Mouse (Mus musculus) intestine, embryonic 14.5 days (tissue): ENCODE measurements around the gene Tmcc3. TPM values are rescaled to one million over a fixed set of nuclear protein-coding genes. Genes with fewer than 3 reads are reported as not detected.

Experiments
- ATAC-seq: fragments of 200-750 bp; cut with Nextera tagmentation; replicated peaks from 2 replicates; pipeline ENCODE4 v1.8.0; 2017; ENCODE audit warnings: low read depth, moderate number of reproducible peaks, moderate TSS enrichment, moderate library complexity; ENCODE audit not compliant: low FRiP score, low TSS enrichment
- DNase-seq: peaks from one replicate; pipeline ENCODE4 v3.0.0-alpha.2; 2018; ENCODE audit warnings: low spot score
- H3K27ac ChIP-seq: fragments of 300-500 bp; sonication (generic); 2 replicates; pipeline ENCODE4 v1.5.1; 2014; ENCODE audit warnings: low read depth, mild to moderate bottlenecking, control low read depth
- H3K27me3 ChIP-seq: fragments of 300-500 bp; sonication (generic); replicated peaks from 2 replicates; pipeline ENCODE4 v1.6.1; 2014; ENCODE audit warnings: low read length, control low read depth; ENCODE audit not compliant: control insufficient read depth, insufficient read depth
- H3K36me3 ChIP-seq: fragments of 300-500 bp; sonication (generic); 2 replicates; pipeline ENCODE4 v1.6.1; 2014; ENCODE audit warnings: low read length, control low read depth; ENCODE audit not compliant: control insufficient read depth, insufficient read depth
- H3K4me1 ChIP-seq: fragments of 300-500 bp; sonication (generic); replicated peaks from 2 replicates; pipeline ENCODE4 v1.6.1; 2014; ENCODE audit warnings: low read length, control low read depth, mixed read lengths; ENCODE audit not compliant: control insufficient read depth, insufficient read depth
- H3K4me2 ChIP-seq: fragments of 300-500 bp; sonication (generic); 2 replicates; pipeline ENCODE4 v1.6.1; 2014; ENCODE audit warnings: low read length
- H3K4me3 ChIP-seq: fragments of 300-500 bp; sonication (generic); 2 replicates; pipeline ENCODE4 v1.5.1; 2014; ENCODE audit warnings: low read depth, low read length, control low read depth, mixed read lengths
- H3K9ac ChIP-seq: fragments of 300-500 bp; sonication (generic); 2 replicates; pipeline ENCODE4 v1.6.1; 2014; ENCODE audit warnings: mild to moderate bottlenecking, low read length
- H3K9me3 ChIP-seq: fragments of 300-500 bp; sonication (generic); 2 replicates; pipeline ENCODE4 v1.6.1; 2016; ENCODE audit warnings: low read length, control low read depth; ENCODE audit not compliant: control insufficient read depth
- WGBS: fragments of 180-500 bp; shearing (Covaris S2); extraction: QIAGEN DNeasy Blood & Tissue Kit; methylation state at CpG from one replicate; pipeline ENCODE4 v1.1.7; 2014; 5-methylcytosine and 5-hydroxymethylcytosine counted together
- microRNA-seq: library from miRNA; unstranded; fragments of <30 nt; microRNA quantifications from one replicate; pipeline ENCODE4, GENCODE M21; 2016
- polyA plus RNA-seq: library from polyadenylated mRNA; unstranded; fragments of >200 nt; fragmentation: Nextera tagmentation; extraction: Ambion mirVana; gene quantifications from 2 replicates; pipeline ENCODE4 v1.2.1, GENCODE M21; 2014

The Tmcc3 gene
- polyA plus RNA-seq, 1 experiment from 2014 or later = 10.4 TPM

- Histone ChIP-seq H3K4me1 (no peaks in the 10 kb centered on the region; the same call in 1 of the 2 replicates), H3K27me3 (0 out of 2 replicates have a peak, but pooled peaks cover 4% of the 10 kb centered on the region), H3K9me3 (no peaks in the 10 kb centered on the region), H3K4me3 (no peak overlapping the region), H3K27ac (no peak overlapping the region), H3K36me3 (no peaks in the 10 kb centered on the region), H3K4me2 (no peak overlapping the region), H3K9ac (no peak overlapping the region)
- DNase-seq (peak; percentile 32), ATAC-seq (no peak)
- WGBS = 47% methylated on average over 8 of the region's 8 CpGs
Observed at GRCm38 (mm10) chr10:94625606-94626005, 313.9 kb downstream of the Tmcc3 start.

DNA sequence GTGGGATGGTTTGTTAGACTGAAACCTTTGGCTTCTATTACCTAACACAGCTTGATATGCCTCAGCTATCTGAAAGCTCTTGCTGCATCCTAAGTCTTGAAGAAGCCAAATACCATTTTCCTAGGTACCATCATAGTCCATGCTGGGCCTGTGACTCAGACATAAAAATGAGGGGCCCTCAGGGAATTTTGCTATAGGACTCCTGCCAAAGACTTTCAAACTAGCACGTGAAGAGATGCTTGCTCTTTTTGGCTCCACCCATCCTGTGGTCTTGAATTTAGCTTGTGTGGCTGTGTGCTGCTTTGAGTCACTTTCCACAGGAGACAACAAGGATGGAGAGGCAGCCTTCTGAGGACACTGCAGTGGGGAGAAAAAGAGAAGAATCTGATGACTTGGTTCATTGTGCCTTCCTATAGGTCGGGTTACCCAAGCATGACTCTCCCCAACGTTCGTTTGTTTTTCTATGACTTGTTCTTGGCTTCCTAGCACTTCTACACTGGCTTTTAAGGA, 319.1 kb downstream of the Tmcc3 start:
- DNase-seq (peak; percentile 38), ATAC-seq (no peak)
- Histone ChIP-seq H3K4me3 (no peak overlapping the region), H3K36me3 (no peaks in the 10 kb centered on the region), H3K4me2 (no peak overlapping the region), H3K27me3 (no peaks in the 10 kb centered on the region), H3K27ac (no peak overlapping the region), H3K9me3 (no peaks in the 10 kb centered on the region), H3K9ac (no peak overlapping the region), H3K4me1 (no peaks in the 10 kb centered on the region)
- WGBS = 69% methylated on average over 4 of the region's 4 CpGs

DNA sequence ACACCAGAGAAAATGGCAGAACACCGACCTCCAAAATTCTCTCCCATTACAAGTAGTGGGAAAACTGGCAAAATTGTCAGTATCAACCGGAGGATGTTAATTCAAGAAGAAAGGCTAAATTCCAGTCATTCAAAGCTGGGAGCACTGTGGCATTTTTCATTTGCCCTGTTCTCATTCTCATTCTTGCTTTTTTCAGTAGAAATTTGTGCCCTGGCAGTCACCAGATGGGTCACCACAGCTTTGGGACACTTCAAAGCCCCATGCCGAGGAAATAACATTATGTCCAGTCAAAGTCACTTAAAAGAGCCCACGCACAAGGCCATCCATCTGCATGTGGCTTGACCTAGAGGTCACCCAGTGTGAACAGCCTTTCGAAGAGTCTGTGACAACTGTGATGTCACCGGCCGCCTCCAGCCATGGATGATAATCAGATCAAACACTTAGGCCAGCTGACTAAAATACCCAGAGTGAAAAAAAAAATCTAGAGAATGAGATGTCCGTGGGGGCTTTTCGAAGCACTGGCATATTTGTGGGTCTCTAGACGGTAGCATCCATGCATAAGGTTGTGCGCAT, 319.9 kb downstream of the Tmcc3 start:
- no peak for DNase-seq
- Histone ChIP-seq H3K9ac (no peak overlapping the region), H3K9me3 (no peaks in the 10 kb centered on the region), H3K4me2 (no peak overlapping the region), H3K27ac (no peak overlapping the region), H3K27me3 (no peaks in the 10 kb centered on the region), H3K4me1 (no peaks in the 10 kb centered on the region), H3K4me3 (no peak overlapping the region), H3K36me3 (no peaks in the 10 kb centered on the region)
- no peak for ATAC-seq
- 85% methylated on average over 11 of the region's 11 CpGs for WGBS

GRCm38 (mm10) chr10:94632245-94632644, 320.5 kb downstream of the Tmcc3 start:
- H3K4me2 ChIP-seq = no peak overlapping the region
- H3K9ac ChIP-seq = no peak overlapping the region
- 85% methylated on average over 5 of the region's 5 CpGs for WGBS
- no peak overlapping the region for H3K4me3 ChIP-seq
- no peak overlapping the region for H3K27ac ChIP-seq
- no peaks in the 10 kb centered on the region for H3K4me1 ChIP-seq
- ATAC-seq (no peak), DNase-seq (no peak)
- H3K9me3 ChIP-seq = no peaks in the 10 kb centered on the region
- H3K36me3 ChIP-seq = no peaks in the 10 kb centered on the region
- no peaks in the 10 kb centered on the region for H3K27me3 ChIP-seq

DNA sequence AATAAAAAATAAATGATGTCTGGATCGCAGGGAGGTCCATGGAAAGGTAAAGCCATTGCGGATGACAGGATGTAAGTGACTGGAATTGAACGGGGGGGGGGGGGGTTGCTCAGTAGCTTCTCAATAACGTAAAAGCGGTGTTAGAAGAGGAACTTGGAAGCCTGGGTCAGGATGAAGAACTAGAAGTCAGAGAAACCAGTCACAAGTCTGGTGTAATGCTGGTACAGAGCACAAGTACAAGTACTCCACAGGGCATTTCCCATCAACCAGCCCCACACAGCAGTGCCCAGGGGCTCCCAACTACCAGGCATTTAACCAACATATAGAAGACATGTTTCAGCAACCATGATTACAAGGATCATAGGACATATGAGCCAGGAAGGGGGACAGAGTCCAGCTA, 326.9 kb downstream of the Tmcc3 start:
- no peak overlapping the region for H3K4me3 ChIP-seq
- H3K4me1 ChIP-seq = no peaks in the 10 kb centered on the region
- no peaks in the 10 kb centered on the region for H3K27me3 ChIP-seq
- ATAC-seq (no peak), DNase-seq (no peak)
- no peaks in the 10 kb centered on the region for H3K9me3 ChIP-seq
- H3K36me3 ChIP-seq = no peaks in the 10 kb centered on the region
- no peak overlapping the region for H3K4me2 ChIP-seq
- H3K27ac ChIP-seq = no peak overlapping the region
- H3K9ac ChIP-seq = no peak overlapping the region
- WGBS = 92% methylated on average over 5 of the region's 5 CpGs

- H3K27ac ChIP-seq = no peak overlapping the region
- H3K4me3 ChIP-seq = no peak overlapping the region
- H3K9ac ChIP-seq = no peak overlapping the region
- H3K36me3 ChIP-seq = no peaks in the 10 kb centered on the region
- DNase-seq (no peak), ATAC-seq (no peak)
- H3K4me1 ChIP-seq = no peaks in the 10 kb centered on the region
- 81% methylated on average over 5 of the region's 5 CpGs for WGBS
- no peak overlapping the region for H3K4me2 ChIP-seq
- no peaks in the 10 kb centered on the region for H3K27me3 ChIP-seq
- H3K9me3 ChIP-seq = no peaks in the 10 kb centered on the region
Observed at GRCm38 (mm10) chr10:94639281-94639680, 327.5 kb downstream of the Tmcc3 start.

GRCm38 (mm10) chr10:94640067-94640466, 328.3 kb downstream of the Tmcc3 start:
- H3K4me2 ChIP-seq = no peak overlapping the region
- H3K27me3 ChIP-seq = no peaks in the 10 kb centered on the region
- H3K27ac ChIP-seq = no peak overlapping the region
- no peaks in the 10 kb centered on the region for H3K9me3 ChIP-seq
- WGBS = 78% methylated on average over 5 of the region's 5 CpGs
- no peak for ATAC-seq
- no peak for DNase-seq
- H3K4me3 ChIP-seq = no peak overlapping the region
- no peaks in the 10 kb centered on the region for H3K4me1 ChIP-seq
- no peaks in the 10 kb centered on the region for H3K36me3 ChIP-seq
- H3K9ac ChIP-seq = no peak overlapping the region

Small RNAs within 50 kb of the gene (microRNA-seq; reads per million reads assigned to microRNA genes)
- gene Mir7211 = not detected

Other genes starting within 250 kb of the Tmcc3 start
- gene Nr2c1, start 163.9 kb upstream of the Tmcc3 start, polyA plus RNA-seq = 10.7 and 13.7 TPM in 2 replicates
- 456 and 473 TPM in 2 replicates for gene Ndufa12, start 113.2 kb upstream of the Tmcc3 start, polyA plus RNA-seq
- gene Gm4792, start 13.2 kb upstream of the Tmcc3 start, polyA plus RNA-seq = not detected in 2 replicates